20 mouse cellular contexts compared by ENCODE assay signal in genomic region chr1:34986861-34987260, GRCm38 (mm10).
"Had no signal": no experiment of that assay in that cellular context is flagged by ENCODE, and none has a peak within 500 bp of the region (broad histone marks: within the 10 kb centered on the region; RNA-seq: fewer than 3 reads in every experiment).

No protein-coding gene starts in this region.

- H3K9me3 ChIP-seq: heart, embryonic 12.5 days; hindbrain, embryonic 13.5 days; hindbrain, embryonic 15.5 days; limb, embryonic 13.5 days; limb, embryonic 15.5 days; liver, embryonic 12.5 days had no signal

- H3K36me3 ChIP-seq: heart, embryonic 12.5 days; hindbrain, embryonic 13.5 days; hindbrain, embryonic 15.5 days; limb, embryonic 13.5 days; limb, embryonic 15.5 days; liver, embryonic 12.5 days had no signal

- H3K27ac ChIP-seq: heart, adult 2 months; hindbrain, embryonic 13.5 days; hindbrain, embryonic 15.5 days; hindbrain, postnatal 0 days; limb, embryonic 13.5 days; limb, embryonic 15.5 days; liver, embryonic 12.5 days; liver, embryonic 14.5 days had no signal

- H3K27me3 ChIP-seq: heart, embryonic 12.5 days; hindbrain, embryonic 13.5 days; hindbrain, embryonic 15.5 days; limb, embryonic 13.5 days; limb, embryonic 15.5 days; liver, embryonic 12.5 days had no signal

- DNase-seq: gastrocnemius, postnatal 14 days; gastrocnemius, postnatal 36 days; heart, adult 2 months; heart, postnatal 10 days; kidney, adult 11 months; kidney, adult 2 months; kidney, postnatal 14 days; kidney, postnatal 36 days; layer of hippocampus, adult 9-11 months; layer of hippocampus, postnatal 36 days; left cerebral cortex, postnatal 4 days had no signal

- H3K4me3 ChIP-seq: heart, adult 2 months; heart, embryonic 12.5 days; hindbrain, embryonic 13.5 days; hindbrain, embryonic 15.5 days; limb, embryonic 13.5 days; limb, embryonic 15.5 days; liver, embryonic 12.5 days had no signal

- H3K9ac ChIP-seq: heart, embryonic 12.5 days; hindbrain, embryonic 13.5 days; hindbrain, embryonic 15.5 days; limb, embryonic 13.5 days; limb, embryonic 15.5 days; liver, embryonic 12.5 days; liver, embryonic 14.5 days had no signal

- H3K4me1 ChIP-seq: heart, embryonic 12.5 days; limb, embryonic 13.5 days; limb, embryonic 15.5 days; liver, embryonic 12.5 days had no signal

- H3K4me2 ChIP-seq: heart, embryonic 12.5 days; hindbrain, embryonic 13.5 days; hindbrain, embryonic 15.5 days; limb, embryonic 13.5 days; limb, embryonic 15.5 days; liver, embryonic 12.5 days had no signal

- ATAC-seq: hindbrain, postnatal 0 days; intestine, embryonic 16.5 days; liver, embryonic 12.5 days had no signal
